Mouse (Mus musculus) layer of hippocampus, adult 9-11 months (tissue): ENCODE measurements at regions not wholly inside any gene's neighbourhood (a gene's known extent, or its start where the extent isn't known, plus 50 kb on each side); places are given as distances from the start of the nearest gene placed in this dataset.
A peak's percentile ranks its signal among the peaks of the same experiment; 100 is the strongest.

Experiments used
- DNase-seq: peaks from one replicate; pipeline ENCODE4 v3.0.0; 2022

DNA sequence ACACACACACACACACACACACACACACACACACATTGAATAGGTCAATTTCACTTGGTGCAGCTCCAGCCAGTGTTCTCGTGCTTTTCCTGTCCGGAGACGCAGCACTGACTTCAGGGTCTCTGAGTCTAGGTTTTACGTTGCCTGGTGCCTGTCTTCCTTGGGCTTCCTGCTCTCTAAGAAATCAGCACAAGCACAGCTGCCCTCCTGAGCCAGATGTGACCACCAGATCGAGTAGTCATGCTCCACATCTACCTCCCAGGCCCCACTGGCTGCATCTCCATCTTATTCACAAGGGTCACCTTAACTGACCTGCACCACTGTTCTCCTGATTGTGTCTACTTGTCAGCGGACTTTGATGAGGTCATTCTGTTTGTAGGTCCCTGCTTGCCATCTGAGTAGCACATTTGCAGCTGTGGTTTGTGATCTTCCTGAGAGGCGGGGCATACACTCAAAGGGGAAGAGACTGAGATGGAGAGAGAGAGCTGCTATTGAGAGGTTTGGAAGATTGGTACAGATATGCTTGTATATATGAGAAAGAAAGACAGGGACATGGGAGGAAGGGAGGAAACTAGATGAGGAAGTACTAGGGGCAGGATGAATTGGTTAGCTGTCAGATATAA is 118.8 kb upstream of the H2al1a start:
- no peak for DNase-seq

DNA sequence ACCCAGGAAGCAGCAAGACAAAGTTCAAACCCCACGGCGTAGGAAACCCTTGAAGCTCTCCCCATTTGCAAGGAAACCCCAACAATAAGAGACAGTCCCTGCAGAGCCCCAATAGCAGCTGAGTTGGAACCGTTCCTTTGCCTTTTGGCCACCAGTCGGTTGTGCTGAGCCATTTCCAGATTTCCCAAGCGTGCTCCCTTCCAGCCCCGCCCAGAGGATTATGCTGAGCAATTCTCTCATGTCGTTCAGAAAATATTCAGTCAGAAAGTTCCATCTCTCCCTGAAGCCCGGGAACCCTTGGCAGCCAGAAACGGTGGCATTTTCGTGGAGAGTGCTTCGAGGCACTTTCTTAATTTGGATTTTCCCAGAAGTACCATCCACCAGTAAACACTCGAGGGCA is 117.2 kb upstream of the H2al1a start:
- no peak for DNase-seq

DNA sequence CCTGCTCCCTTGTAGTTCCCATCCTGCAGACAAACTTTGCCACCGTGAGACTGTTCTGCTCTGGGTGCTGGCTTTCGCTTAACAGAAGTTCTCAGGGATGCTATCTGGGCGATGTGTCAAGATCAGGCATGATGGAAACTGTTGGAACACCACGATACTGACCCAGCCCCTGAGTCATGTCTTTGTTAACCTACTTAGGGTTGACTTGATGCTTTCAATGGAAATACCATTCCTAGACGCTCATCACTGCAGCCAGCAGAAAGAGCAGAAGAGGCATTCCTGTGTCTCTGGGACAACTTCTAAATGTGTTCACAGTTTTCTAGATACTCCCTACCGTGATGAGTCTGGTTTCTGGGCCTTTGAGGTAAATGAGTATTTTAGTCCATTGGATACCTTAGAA is 108.2 kb upstream of the H2al1a start:
- no peak for DNase-seq

DNA sequence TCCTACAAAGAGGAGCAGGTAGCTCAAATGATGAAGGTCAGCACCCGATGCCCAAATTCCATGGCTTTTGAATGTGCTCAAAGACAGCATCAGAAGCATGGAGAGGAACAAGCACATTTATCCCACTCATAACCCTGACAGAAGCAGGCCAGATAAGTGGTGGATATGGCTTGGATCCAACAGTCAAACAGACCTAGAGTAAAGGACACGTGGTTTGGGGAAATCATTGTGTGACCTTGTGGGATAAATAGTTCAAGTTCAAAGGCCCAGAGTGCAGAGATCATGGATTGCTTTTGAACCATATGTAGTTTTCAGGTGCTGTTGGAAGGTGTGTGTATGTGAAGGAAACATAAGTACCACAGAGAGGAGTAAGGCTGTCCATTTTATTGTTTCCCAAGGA is 94.9 kb upstream of the H2al1a start:
- no peak for DNase-seq

DNA sequence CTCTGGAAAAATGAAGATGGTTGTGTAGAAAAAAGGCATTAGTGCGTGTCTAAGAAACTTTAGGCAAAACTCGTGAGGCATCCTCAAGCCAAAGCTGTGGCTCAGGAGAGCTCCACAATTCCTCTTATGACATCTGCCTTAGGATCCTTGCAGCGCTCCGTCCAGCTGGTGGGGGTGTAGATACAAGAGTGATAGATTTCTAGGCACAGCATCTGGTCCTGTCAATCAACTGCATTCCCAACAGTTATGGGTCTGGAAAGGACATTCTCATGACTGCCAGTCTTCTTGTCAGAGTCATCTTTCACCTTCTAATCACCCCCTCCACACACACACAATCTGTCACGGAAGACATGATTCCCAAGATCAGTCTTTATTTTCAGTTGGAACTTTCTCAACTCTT is 89.2 kb upstream of the H2al1a start:
- no peak for DNase-seq

DNA sequence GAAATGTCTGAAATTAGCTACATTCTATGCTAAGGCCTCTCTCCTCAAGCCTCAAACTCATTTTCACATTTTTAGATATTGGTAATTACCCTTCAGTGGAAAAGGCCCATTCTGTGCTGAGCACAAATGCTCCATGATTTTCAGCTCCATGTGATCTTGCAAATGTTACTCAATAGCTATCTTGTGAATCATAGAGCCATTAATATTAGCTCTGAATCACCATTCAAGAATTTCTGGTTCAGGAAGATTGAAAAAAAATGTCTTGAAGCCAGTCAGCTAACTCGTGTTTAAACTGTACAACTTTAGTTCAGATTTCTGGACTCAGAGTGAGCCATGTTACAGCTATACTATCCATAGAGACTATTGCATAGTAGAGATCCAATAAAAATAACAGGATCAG is 86.2 kb upstream of the H2al1a start:
- DNase-seq: no peak

DNA sequence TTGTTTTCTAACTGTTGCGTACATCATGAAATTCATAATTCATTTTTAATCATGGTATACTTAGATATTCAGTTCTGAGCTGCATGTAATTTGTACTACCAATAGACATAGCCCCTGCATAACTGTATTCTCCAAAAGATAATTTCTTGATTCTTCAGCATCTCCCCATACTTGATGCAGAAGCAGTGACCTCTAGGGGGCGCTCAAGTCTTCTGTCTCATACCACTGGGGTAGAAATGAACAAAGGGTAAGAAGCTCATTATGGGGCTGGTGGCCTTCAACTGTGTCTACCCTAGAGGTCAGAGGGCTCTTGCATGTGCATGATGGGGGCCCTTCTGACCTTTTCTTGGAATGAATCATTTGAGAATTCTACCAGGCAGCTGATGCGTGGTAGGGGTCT is 85.6 kb upstream of the H2al1a start:
- peak; percentile 30 for DNase-seq

DNA sequence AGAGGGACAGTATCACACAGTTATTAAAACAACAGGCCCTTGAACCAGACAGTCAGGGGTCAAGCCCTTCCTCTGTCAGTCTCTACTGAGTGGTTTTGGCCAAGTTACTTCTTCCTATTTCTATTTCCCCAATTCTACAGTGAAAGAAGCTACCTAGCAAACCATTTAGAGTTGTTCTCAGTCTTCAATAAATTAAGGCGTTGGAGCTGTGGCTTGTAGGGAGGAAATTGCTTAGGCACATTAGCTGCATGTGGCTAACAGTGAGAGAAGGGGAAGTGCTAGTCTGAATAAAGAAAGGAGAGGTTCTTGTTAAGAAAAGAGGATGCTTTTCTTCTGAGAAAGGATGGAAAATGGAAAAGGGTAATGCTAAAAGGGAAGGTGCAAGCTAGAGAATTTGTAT is 60.0 kb upstream of the H2al1a start:
- DNase-seq: no peak

DNA sequence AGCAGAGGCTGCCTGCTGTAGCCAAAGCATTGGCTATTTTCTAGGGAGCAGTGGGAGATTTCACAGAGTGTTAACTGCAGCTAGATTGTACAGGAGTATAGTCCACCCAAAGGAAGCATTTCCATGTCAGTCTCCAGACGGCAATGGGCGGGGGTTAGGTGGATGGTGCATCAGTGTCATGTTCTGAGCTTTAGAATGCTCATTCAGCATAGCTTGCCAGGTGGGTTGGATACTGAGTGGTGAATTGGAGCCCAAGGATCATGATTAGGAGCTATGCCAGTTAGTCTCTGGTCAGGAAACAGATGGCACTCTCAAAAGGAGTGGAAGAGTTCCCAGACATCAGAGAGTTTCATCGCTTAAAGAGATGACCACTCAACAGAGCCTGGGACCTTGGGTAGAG is 53.5 kb upstream of the H2al1a start:
- no peak for DNase-seq
